Mouse (Mus musculus) C2C12 (cell line): Measurements from ENCODE around the gene Sgip1. TPM values are rescaled to one million over a fixed set of nuclear protein-coding genes. Genes with fewer than 3 reads are reported as not detected.

Experiments
- H3K27me3 ChIP-seq: one replicate; pipeline ENCODE4 v1.6.1; 2011; ENCODE audit not compliant: control insufficient read depth, insufficient read depth, insufficient read length
- H3K36me3 ChIP-seq: one replicate; pipeline ENCODE4 v1.6.1; 2011; ENCODE audit not compliant: control insufficient read depth, insufficient read depth
- H3K4me3 ChIP-seq: one replicate; pipeline ENCODE4 v1.5.1; 2011; ENCODE audit warnings: mild to moderate bottlenecking, control low read depth; ENCODE audit not compliant: poor library complexity, insufficient read depth, severe bottlenecking
- H3K79me2 ChIP-seq: one replicate; pipeline ENCODE4 v1.6.1; 2011; ENCODE audit not compliant: control insufficient read depth, insufficient read depth
- H3K79me3 ChIP-seq: one replicate; pipeline ENCODE4 v1.6.1; 2011; ENCODE audit warnings: low read depth, control low read depth
- H3ac ChIP-seq: one replicate; pipeline ENCODE3; 2011; ENCODE audit warnings: low read depth; ENCODE audit not compliant: control insufficient read depth, insufficient read length
- CEBPB ChIP-seq: IDR thresholded peaks from one replicate; pipeline ENCODE4 v1.6.1; 2011; ENCODE audit warnings: low read depth, mild to moderate bottlenecking, control low read depth, moderate library complexity
- CTCF ChIP-seq: IDR thresholded peaks from one replicate; pipeline ENCODE4 v1.5.1; 2011; ENCODE audit not compliant: control insufficient read depth, insufficient read depth, insufficient read length
- FOSL1 ChIP-seq: IDR thresholded peaks from one replicate; pipeline ENCODE4 v1.8.0; 2011; ENCODE audit warnings: mild to moderate bottlenecking, low read length; ENCODE audit not compliant: poor library complexity, insufficient read depth, severe bottlenecking
- MAX ChIP-seq: IDR thresholded peaks from one replicate; pipeline ENCODE4 v1.6.1; 2011; ENCODE audit warnings: mild to moderate bottlenecking, control low read depth
- MYOD1 ChIP-seq: IDR thresholded peaks from one replicate; pipeline ENCODE4 v1.6.1; 2011; ENCODE audit warnings: low read depth; ENCODE audit not compliant: control insufficient read depth, insufficient read length
- MYOG ChIP-seq: IDR thresholded peaks from one replicate; pipeline ENCODE4 v1.6.1; 2011; ENCODE audit not compliant: control insufficient read depth, insufficient read length; ENCODE audit errors: extremely low read depth
- USF1 ChIP-seq: IDR thresholded peaks from one replicate; pipeline ENCODE4 v1.6.1; 2011; ENCODE audit warnings: low read depth, mild to moderate bottlenecking, control low read depth, moderate library complexity
- long read RNA-seq, 2 experiments: library from polyadenylated mRNA; unstranded; transcript quantifications; one replicate each; pipeline ENCODE4 v2.0.0; 2019 to 2020
- polyA plus RNA-seq: library from polyadenylated mRNA; unstranded; fragments of >200 nt; fragmentation: generic; extraction: Trizol; gene quantifications from one replicate; pipeline ENCODE4 v1.2.1, GENCODE M21; 2012; ENCODE audit warnings: missing spikeins

The Sgip1 gene
- polyA plus RNA-seq = 0.07 TPM
- long read RNA-seq, experiment 1 = 0 reads
- long read RNA-seq, experiment 2, partial matches to known transcripts = 0 of 1 reads
- long read RNA-seq, experiment 2, other reads (novel, unspliced or antisense) = 1 of 1 reads

- no peaks in the 10 kb centered on the region for H3K36me3 ChIP-seq
- H3K27me3 ChIP-seq = no peaks in the 10 kb centered on the region
- H3K79me3 ChIP-seq = no peaks in the 10 kb centered on the region
- no peak within 1 kb of the TSS for H3K4me3 ChIP-seq
- H3K79me2 ChIP-seq = no peaks in the 10 kb centered on the region
- H3ac ChIP-seq = no peak within 1 kb of the TSS
- no peak for TF ChIP-seq CEBPB
- TF ChIP-seq USF1 = no peak
- TF ChIP-seq FOSL1 = no peak
- TF ChIP-seq MAX = no peak
- no peak for TF ChIP-seq MYOG
- TF ChIP-seq CTCF = no peak
- no peak for TF ChIP-seq MYOD1
These were observed at the start of gene Sgip1 for GRCm38 (mm10) chr4:102741287-102741686. Gene Sgip1, plus strand, starts transcription at chr4:102741297.

GRCm38 (mm10) chr4:102691402-102691801, 49.7 kb upstream of the Sgip1 start:
- Histone ChIP-seq H3K36me3 (no peaks in the 10 kb centered on the region), H3K79me2 (no peaks in the 10 kb centered on the region), H3K4me3 (no peak overlapping the region), H3ac (no peak overlapping the region), H3K79me3 (no peaks in the 10 kb centered on the region), H3K27me3 (no peaks in the 10 kb centered on the region)
- TF ChIP-seq MYOG (no peak), CEBPB (no peak), USF1 (no peak), FOSL1 (no peak), CTCF (no peak), MAX (no peak), MYOD1 (no peak)

GRCm38 (mm10) chr4:102697966-102698365, 43.1 kb upstream of the Sgip1 start:
- no peaks in the 10 kb centered on the region for H3K36me3 ChIP-seq
- H3K79me3 ChIP-seq = no peaks in the 10 kb centered on the region
- no peaks in the 10 kb centered on the region for H3K79me2 ChIP-seq
- TF ChIP-seq FOSL1 = no peak
- no peak for TF ChIP-seq MAX
- TF ChIP-seq MYOG = no peak
- no peak for TF ChIP-seq USF1
- TF ChIP-seq CEBPB = no peak
- TF ChIP-seq MYOD1 = no peak
- TF ChIP-seq CTCF = no peak
- H3ac ChIP-seq = no peak overlapping the region
- no peak overlapping the region for H3K4me3 ChIP-seq
- no peaks in the 10 kb centered on the region for H3K27me3 ChIP-seq

- Histone ChIP-seq H3K79me2 (no peaks in the 10 kb centered on the region), H3K4me3 (no peak overlapping the region), H3K36me3 (no peaks in the 10 kb centered on the region), H3K27me3 (no peaks in the 10 kb centered on the region), H3ac (no peak overlapping the region), H3K79me3 (no peaks in the 10 kb centered on the region)
- TF ChIP-seq MAX (no peak), FOSL1 (no peak), USF1 (no peak), CEBPB (no peak), MYOG (no peak), MYOD1 (no peak), CTCF (no peak)
These were observed 29.4 kb upstream of the Sgip1 start for GRCm38 (mm10) chr4:102711731-102712130.

- H3K27me3 ChIP-seq = no peaks in the 10 kb centered on the region
- no peaks in the 10 kb centered on the region for H3K79me2 ChIP-seq
- H3ac ChIP-seq = no peak overlapping the region
- TF ChIP-seq CEBPB (no peak), FOSL1 (no peak), MAX (no peak), USF1 (no peak), MYOG (no peak), MYOD1 (no peak), CTCF (no peak)
- H3K79me3 ChIP-seq = no peaks in the 10 kb centered on the region
- H3K36me3 ChIP-seq = no peaks in the 10 kb centered on the region
- H3K4me3 ChIP-seq = no peak overlapping the region
These were observed 25.6 kb upstream of the Sgip1 start for GRCm38 (mm10) chr4:102715532-102715931.

GRCm38 (mm10) chr4:102717123-102717828, 23.8 kb upstream of the Sgip1 start:
- TF ChIP-seq CEBPB = no peak
- Histone ChIP-seq H3K79me3 (no peaks in the 10 kb centered on the region), H3K79me2 (no peaks in the 10 kb centered on the region), H3K36me3 (no peaks in the 10 kb centered on the region), H3ac (no peak overlapping the region), H3K27me3 (no peaks in the 10 kb centered on the region), H3K4me3 (no peak overlapping the region)
